Mouse (Mus musculus): ENCODE results near the gene Naa15.

Gene Naa15

DNA sequence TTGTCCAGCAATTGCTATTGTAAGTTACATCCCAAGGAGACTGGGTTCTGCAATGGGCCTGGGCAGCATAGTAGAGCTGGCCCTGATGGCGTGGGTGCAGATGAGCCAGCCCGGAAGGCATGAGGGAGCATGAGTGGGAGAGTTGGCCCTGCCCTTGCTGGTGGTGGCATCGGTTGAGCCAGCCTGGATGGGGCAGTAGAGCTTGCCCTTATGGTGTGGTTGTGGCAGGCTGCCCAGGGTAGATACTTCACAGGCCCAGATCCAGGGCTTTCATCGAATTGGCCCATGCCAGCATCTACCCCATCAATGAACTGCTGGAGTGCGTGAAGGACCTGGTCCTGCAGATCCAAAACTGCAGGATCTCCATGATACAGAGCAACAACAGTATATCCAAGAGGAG lies 97.0 kb downstream of the Naa15 start:
- DNase-seq (ENCODE audit: low spot score in 2 of 2): no peak

GRCm38 (mm10) chr3:51517467-51517866 lies 102.5 kb downstream of the Naa15 start:
- no peak for DNase-seq (ENCODE audit: low spot score in 2 of 2)

- DNase-seq (ENCODE audit: low spot score in 2 of 2): no peak
Measured at GRCm38 (mm10) chr3:51517878-51518762, 103.2 kb downstream of the Naa15 start.

- DNase-seq (ENCODE audit: low spot score in 2 of 2): no peak
Measured at GRCm38 (mm10) chr3:51518763-51519121, 103.8 kb downstream of the Naa15 start.

GRCm38 (mm10) chr3:51521262-51521661 lies 106.3 kb downstream of the Naa15 start:
- no peak for DNase-seq (ENCODE audit: low spot score in 2 of 2)

DNA sequence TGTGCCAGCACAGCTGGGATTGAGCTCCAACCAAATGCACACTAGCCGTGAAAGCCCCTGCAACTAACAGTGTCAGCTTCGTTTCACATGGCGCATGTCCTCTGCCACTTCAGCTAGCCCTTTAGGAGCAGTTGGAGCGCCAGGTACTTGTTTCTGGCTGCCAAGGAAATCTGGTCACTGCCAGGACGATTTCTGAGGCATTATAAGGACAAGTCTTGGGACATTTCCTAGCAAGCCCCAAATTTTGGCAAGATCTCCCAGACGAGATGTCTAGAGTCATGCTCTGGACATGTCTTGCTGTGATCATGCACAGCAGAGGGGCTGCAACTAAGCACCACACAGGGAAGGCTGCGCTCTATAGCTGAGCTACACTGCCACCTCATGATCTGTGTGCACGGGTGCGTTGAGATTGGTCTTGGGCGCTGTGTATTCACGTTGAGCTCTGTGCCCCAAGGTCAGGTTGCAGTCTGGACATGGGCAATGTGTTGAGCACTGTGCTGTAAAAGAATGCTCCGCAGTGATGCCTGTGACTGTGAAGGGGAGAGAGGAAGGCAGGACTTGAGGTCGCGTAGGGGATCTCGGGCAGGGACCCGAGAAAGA lies 110.3 kb downstream of the Naa15 start:
- DNase-seq (ENCODE audit: low spot score in 2 of 2): no peak

Measured in heart, adult 9 months (tissue).